Mouse (Mus musculus): ENCODE data around the gene Wipf2. TPM values are rescaled to one million over a fixed set of nuclear protein-coding genes. Genes with fewer than 3 reads are reported as not detected.
"Not testable (repeated sequence)": the region's sequence is repeated elsewhere in the genome, so short reads cannot be mapped to it uniquely, and the experiment has no call there.

The Wipf2 gene
- total RNA-seq, 2 experiments from 2014 or later = 68.6 to 70.9 TPM

DNA sequence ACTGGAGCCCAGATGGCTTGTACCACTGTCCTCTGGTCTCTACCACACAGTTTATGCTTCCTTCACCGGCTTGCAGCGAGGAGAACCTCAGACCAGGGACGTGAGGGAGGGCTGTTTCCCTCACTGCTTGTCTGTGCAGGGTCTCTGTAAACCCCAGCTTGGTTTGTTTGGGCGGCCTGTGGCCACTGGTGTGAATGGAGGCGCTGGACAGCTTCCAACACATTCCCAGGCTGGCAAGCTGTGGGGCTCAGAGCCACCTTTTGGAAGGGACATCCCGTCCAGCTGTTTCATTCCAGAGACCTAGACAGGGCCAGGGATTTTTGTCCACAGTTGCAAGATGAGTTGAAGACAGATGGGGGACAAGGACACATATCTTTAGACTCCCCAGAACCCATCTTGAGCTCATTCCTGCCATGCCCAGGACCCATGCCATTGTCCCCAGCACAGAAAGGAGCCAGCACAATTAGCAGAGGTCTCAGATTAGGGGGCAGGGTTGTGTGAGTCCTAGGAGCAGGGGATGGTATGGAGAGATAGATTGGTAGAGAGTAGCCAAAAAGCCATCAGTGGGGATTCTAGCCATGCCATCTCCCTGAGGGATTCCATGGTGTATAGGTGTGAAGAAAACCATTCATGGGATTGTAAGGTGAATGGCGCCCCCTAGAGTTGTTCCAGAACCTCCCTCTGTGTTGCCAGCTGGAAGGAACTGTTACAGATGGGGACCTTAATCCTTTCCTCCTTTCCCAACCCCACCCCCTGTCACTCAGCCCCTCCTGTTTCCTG lies 68.3 kb downstream of the Wipf2 start:
- DNase-seq (ENCODE audit: low spot score in 2 of 2) = no peak
- H3K27ac ChIP-seq = 0 out of 2 replicates have a peak overlapping the region, but pooled peaks have one; percentile 59
- H3K4me3 ChIP-seq = no peak overlapping the region
- TF ChIP-seq CTCF (conservative IDR thresholded peaks at IDR 0.05) = peak; percentile 52

DNA sequence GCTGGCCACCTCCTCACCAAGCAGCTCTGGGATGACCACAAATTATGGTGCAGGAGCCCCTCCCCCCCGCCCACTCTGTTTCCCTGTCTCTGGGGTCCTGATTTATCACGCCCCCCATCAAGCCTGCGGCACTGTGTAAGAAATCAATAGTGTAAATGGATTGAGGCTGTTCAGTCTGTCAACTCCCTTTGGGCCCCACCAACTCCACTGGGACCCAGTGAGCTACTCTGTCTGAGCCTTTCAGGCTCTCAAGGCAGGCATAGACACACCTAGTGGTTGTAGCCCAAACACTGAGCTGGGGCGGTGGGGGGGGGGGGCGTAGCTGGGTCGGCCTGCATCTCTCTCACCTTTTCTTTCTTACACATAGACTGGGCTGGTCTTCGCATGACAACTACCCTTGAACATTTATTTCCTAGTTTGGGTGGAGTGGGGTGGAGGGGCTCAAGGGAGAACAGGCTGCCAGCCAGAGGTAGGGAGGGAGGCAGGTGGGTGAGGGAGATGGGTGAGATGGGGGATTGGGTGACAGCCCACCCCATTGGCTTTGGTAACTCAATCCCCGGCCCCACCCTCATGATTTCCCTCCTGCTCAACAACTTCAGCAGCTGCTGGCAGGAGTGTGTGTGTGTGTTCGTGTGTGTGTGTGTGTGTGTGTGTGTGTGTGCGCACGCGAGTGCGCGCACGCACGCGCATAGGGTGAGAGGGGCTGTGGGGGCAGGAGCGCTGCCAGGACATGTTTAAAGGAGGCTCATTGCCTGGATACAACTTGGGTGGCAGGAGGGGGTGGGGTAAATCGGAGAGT lies 69.1 kb downstream of the Wipf2 start:
- no peak for TF ChIP-seq CTCF (conservative IDR thresholded peaks at IDR 0.05)
- no peak for DNase-seq (ENCODE audit: low spot score in 2 of 2)
- no peak overlapping the region for H3K27ac ChIP-seq
- H3K4me3 ChIP-seq = no peak overlapping the region

DNA sequence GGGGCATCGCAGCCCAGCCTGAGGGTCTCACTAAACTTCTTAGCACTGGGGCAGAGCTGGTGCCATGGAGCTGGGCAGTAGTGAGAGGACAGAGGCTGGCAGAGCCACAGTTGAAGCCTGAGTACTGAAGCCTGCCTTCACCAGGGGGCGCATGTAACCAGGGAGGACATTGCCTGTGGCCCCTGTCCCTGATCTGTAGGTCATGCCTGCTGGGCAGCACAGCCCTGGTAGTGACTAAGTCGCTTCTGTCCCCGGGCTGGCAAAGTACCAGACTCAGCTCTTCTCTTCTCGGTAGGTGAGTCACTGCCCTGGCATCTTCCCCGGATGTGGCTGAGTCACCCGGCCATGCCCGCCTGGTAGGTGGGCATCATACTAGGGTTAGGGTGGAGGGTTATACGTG lies 69.7 kb downstream of the Wipf2 start:
- TF ChIP-seq CTCF (conservative IDR thresholded peaks at IDR 0.05) = peak; percentile 76
- H3K27ac ChIP-seq = no peak overlapping the region

DNA sequence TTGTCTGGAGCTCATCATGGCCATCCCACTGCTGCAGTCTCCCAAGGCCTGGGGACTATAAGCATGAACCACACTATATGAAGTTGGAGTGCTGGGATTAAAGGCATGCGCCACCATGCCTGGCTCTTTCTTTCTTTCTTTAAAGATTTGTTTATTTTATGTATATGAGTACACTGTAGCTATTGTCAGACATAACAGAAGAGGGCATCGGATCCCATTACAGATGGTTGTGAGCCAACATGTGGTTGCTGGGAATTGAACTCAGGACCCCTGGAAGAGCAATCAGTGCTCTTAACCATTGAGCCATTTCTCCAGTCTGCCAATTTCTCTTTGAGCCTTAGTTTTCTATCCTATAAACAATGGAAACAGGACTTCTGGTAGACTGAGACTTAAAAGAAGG lies 70.4 kb downstream of the Wipf2 start:
- not testable (repeated sequence) for DNase-seq (ENCODE audit: low spot score in 2 of 2); H3K27ac ChIP-seq; H3K4me3 ChIP-seq

More for the DNA sequence above, 69.7 kb downstream of the Wipf2 start:
- no peak overlapping the region for H3K4me3 ChIP-seq
- peak in 1 of 2 experiments; percentile 45 for DNase-seq (ENCODE audit: low spot score in 2 of 2)

DNA sequence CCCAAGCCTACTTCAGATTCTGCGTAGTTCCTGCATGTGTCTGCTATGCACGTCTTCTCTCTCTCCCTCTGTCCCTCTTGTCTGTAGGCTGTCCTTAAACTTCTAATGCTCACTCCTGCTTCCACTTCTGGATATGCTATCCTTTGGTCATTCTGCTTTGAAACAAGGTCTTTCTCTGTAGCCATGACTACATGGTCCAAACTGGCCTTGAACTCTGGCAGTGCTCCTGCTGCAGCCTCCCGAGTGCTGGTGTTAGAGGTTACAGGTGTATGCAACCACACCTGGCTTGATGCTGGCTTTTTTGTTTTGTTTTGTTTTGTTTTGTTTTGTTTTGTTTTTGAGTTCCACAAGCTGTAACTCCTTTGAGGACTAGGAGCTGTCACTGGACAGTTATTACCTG lies 70.9 kb downstream of the Wipf2 start:
- DNase-seq (ENCODE audit: low spot score in 2 of 2) = no peak
- H3K4me3 ChIP-seq = no peak overlapping the region
- no peak overlapping the region for H3K27ac ChIP-seq
- no peak for TF ChIP-seq CTCF (conservative IDR thresholded peaks at IDR 0.05)

DNA sequence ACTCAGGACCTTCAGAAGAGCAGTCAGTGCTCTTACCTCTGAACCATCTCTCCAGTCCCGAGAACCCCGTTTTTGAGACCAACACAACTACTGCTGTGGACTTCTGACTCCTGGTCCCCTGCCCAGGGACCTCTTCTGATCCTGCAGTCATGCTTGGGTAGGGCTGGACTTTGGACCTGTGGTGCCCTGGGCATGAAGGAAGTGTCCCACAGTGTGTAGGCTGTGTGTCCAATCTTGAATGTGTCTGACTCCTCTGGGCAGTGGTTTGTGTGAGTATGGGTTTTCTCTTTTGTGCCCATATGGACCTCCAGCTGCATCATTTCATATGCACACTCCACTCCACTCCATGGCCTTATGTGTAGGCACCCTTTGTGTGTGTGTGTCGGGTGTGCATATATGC lies 71.7 kb downstream of the Wipf2 start:
- H3K4me3 ChIP-seq = no peak overlapping the region
- H3K27ac ChIP-seq = no peak overlapping the region
- no peak for TF ChIP-seq CTCF (conservative IDR thresholded peaks at IDR 0.05)
- no peak for DNase-seq (ENCODE audit: low spot score in 2 of 2)

DNA sequence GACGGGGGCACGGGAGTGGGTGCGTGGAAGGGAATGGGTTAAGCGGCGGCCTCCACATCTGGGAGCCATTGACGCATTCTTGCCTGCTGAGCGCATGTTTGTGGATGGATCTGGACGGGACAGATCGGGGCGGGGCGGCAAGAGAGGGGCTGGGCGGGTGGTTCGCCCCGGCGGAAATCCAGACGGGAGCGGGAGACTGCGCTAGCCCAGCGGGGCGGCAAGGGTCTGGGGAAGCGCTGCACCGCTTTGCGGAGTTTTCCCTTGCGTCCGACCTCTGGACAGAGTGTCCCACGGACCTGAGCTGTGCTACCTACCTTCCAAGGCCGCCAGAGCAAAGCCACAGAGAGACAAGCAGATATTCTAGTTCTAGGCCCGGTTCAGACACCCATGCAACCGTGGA lies 72.7 kb downstream of the Wipf2 start:
- DNase-seq (ENCODE audit: low spot score in 2 of 2) = no peak
- H3K27ac ChIP-seq = peak overlapping the region; percentile 24; the same call in 1 of the 2 replicates
- TF ChIP-seq CTCF (conservative IDR thresholded peaks at IDR 0.05) = no peak
- peak overlapping the region; percentile 20; the same call in 1 of the 2 replicates for H3K4me3 ChIP-seq

DNA sequence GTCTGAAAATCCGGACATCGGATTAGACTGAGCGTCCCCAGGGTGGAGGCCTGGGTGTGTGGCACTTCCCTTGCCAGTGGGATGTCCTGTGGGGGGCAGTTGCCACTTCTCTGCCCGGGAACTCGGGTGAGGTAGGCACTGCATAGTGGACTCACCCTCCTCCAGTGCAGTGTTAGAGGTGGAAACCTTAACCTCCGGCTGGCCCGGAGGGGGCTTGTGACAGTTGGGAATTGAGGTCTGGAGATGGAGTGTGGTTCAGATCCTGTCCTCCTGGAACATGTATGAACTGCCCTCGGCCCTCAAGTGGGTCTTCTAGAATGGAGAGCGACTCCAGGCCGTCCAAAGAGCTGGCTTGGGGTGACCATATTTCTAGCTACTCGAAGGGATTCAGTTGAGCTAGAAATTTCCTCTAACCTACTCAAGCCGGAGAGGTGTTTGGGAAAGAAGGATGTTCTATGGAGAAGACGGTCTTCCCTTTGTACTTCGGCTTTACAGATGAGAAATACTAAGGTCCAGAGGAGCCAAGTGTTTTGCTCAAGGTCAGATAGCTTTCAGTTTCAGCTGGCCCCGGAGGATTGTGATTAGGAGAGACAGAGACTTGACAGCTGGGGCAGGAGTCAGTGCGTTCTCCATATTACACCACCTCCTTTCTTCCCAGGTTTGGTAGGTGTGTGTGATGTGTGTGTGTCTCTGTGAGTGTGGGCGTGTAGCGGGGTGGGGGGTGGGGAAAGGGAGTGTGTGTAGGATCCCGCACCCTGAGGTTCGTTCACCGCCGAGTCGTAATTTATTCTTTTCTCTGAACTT lies 73.4 kb downstream of the Wipf2 start:
- DNase-seq (ENCODE audit: low spot score in 2 of 2) = no peak
- Histone ChIP-seq H3K4me3 (peak overlapping the region; percentile 63), H3K27ac (peak overlapping the region; percentile 24; the same call in 1 of the 2 replicates)
- TF ChIP-seq CTCF (conservative IDR thresholded peaks at IDR 0.05) = no peak

DNA sequence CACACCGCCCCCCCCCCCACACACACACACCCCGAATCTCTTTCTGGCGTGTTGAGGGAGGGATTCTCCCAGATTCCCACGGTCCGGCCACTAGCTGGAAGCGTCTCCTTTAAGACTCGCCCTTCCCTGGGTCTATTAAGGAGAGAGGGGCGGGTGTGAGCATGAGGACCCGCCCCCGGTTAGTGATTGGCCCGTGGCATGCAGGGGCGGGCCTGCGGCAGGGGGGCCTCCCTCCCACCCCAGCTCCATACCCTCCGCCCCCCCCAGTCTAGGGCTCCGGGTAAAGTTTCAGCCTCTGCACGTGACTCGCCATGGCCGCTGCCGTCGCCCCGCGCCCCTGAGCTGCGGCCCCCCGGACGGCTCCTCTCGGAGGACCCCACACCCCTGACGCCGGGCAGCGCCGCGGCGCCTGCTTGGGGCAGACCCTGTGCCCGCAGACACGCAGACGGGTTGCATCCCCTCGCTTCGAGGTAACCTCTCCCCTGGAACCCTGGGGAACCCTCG lies 74.0 kb downstream of the Wipf2 start:
- H3K4me3 ChIP-seq = peak overlapping the region; percentile 63
- peak; percentile 64 to 73 for DNase-seq (ENCODE audit: low spot score in 2 of 2)
- peak overlapping the region; percentile 77 for H3K27ac ChIP-seq
- no peak for TF ChIP-seq CTCF (conservative IDR thresholded peaks at IDR 0.05)

DNA sequence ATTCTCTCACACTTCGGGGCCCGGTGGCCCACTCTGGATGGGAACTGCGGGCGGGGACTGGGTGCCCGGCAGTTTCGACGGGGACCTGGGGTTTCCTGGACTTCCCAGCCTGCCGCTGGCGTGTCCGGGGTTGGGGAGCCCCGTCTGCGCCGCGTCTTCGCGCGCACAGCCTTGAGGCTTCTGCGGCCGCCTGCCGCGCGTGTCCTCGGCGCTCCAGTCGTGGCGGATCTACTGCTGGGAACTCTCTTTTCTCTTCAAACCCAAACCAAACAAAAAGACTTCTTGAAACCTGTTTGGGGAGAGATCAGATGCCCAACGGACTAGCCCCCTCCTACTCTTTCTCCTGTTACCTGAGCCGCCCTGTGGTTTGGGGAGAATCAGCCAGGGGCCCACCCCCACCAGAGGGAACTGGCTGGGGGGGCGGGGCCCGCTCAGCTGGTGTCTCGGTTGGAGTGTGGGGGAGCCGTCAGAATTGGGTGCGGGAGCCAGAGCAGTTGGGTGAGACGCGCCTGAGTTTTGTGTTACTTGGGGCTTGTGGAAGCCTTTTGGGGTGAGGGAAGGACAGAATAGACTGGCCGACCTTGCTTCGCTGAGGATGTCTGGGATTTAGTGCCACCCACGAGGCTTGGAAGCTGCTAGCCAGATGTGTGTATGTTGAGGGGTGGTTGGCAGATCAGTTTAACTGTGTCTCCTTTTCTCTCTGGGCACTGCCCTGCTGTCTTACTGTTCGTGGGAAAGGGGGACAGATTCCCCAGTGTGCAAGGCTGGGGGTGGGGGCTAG lies 74.7 kb downstream of the Wipf2 start:
- no peak for DNase-seq (ENCODE audit: low spot score in 2 of 2)
- no peak for TF ChIP-seq CTCF (conservative IDR thresholded peaks at IDR 0.05)
- H3K4me3 ChIP-seq = peak overlapping the region; percentile 63
- H3K27ac ChIP-seq = peak overlapping the region; percentile 77

DNA sequence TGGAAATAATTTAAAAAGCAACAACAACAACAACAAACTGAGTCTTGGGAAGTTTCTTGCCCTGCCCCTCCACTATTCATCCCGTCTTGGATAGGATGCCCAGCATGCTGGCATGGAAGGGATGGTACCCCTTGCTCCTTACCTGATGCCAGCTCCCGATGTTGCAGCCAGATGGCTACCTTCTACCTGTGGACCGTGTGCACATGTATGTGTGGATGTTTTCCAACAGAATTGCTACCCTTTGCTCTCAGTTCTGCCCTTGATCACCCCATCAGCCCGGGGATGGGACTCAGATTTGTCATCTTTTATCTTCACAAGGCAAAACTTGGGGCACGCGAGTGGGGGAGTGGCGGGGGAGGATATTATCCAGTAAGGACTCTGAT lies 75.3 kb downstream of the Wipf2 start:
- no peak for DNase-seq (ENCODE audit: low spot score in 2 of 2)
- Histone ChIP-seq H3K27ac (peak overlapping the region; percentile 18; the same call in 1 of the 2 replicates), H3K4me3 (peak overlapping the region; percentile 63; the same call in 1 of the 2 replicates)
- no peak for TF ChIP-seq CTCF (conservative IDR thresholded peaks at IDR 0.05)

All from layer of hippocampus, adult 2 months (tissue).